Mouse (Mus musculus): Measurements from ENCODE around the gene Fbxo31. TPM values are rescaled to one million over a fixed set of nuclear protein-coding genes. Genes with fewer than 3 reads are reported as not detected.

The Fbxo31 gene
- polyA plus RNA-seq (2015; fragmentation: Nextera tagmentation; extraction: Ambion mirVana): 17.2 and 18.4 TPM in 2 replicates

GRCm38 (mm10) chr8:121578676-121579451 is at the start of gene Fbxo31:
Fbxo31 (minus strand) TSS chr8:121578806.

GRCm38 (mm10) chr8:121590203-121591177 is 11.9 kb upstream of the Fbxo31 start, which contains the start of gene Map1lc3b:
Map1lc3b (plus strand) TSS chr8:121590361.

GRCm38 (mm10) chr8:121544276-121544785 is 34.3 kb downstream of the Fbxo31 start, which contains the start of gene 1700018B08Rik:
1700018B08Rik (minus strand) TSS chr8:121544320.

Other genes with a start within 250 kb of the Fbxo31 start
- gene 1700018B08Rik, start 34.5 kb downstream of the Fbxo31 start, polyA plus RNA-seq (2015; fragmentation: Nextera tagmentation; extraction: Ambion mirVana): not detected in 2 replicates
- 322 and 341 TPM in 2 replicates for gene Map1lc3b, start 11.6 kb upstream of the Fbxo31 start, polyA plus RNA-seq (2015; fragmentation: Nextera tagmentation; extraction: Ambion mirVana)
- gene Zcchc14, start 74.1 kb upstream of the Fbxo31 start, polyA plus RNA-seq (2015; fragmentation: Nextera tagmentation; extraction: Ambion mirVana): 4.8 and 7.5 TPM in 2 replicates
- 7.0 and 16.0 TPM in 2 replicates for gene Jph3, start 150.8 kb upstream of the Fbxo31 start, polyA plus RNA-seq (2015; fragmentation: Nextera tagmentation; extraction: Ambion mirVana)

All from adrenal gland, postnatal 0 days (tissue).